Mouse (Mus musculus) MEL (cell line): ENCODE measurements around the gene Snx29. TPM values are rescaled to one million over a fixed set of nuclear protein-coding genes. Genes with fewer than 3 reads are reported as not detected.

Experiments used
- DNase-seq: peaks from one replicate; pipeline ENCODE4 v3.0.0; 2011; ENCODE audit warnings: low read depth, low spot score
- H3K27ac ChIP-seq: 2 replicates; pipeline ENCODE4 v1.5.1; 2012; ENCODE audit warnings: low read depth, mild to moderate bottlenecking, control low read depth, low read length, moderate library complexity; ENCODE audit not compliant: control insufficient read depth
- H3K27me3 ChIP-seq, 2 experiments: fragments of 150-350 bp in 1 of 2; sonication (generic) in 1 of 2; 2 replicates each; pipeline ENCODE4 v1.6.1; 2012; ENCODE audit warnings: low read length in 2 of 2, mild to moderate bottlenecking in 2 of 2, improper control_type of control experiment in 1 of 2, moderate library complexity in 1 of 2; ENCODE audit not compliant: insufficient read depth in 2 of 2, control insufficient read depth in 1 of 2
- H3K36me3 ChIP-seq, 2 experiments: 2 replicates each; pipeline ENCODE4 v1.6.1; 2012 to 2014; ENCODE audit warnings: low read length in 2 of 2, improper control_type of control experiment in 1 of 2, inconsistent platforms in 1 of 2, mild to moderate bottlenecking in 1 of 2; ENCODE audit not compliant: insufficient read depth in 2 of 2, control insufficient read depth in 1 of 2
- H3K4me1 ChIP-seq, 2 experiments: fragments of 150-350 bp in 1 of 2; sonication (generic) in 1 of 2; 2 replicates each; pipeline ENCODE4 v1.6.1; 2012; ENCODE audit warnings: low read length in 2 of 2, improper control_type of control experiment in 1 of 2, mild to moderate bottlenecking in 1 of 2; ENCODE audit not compliant: insufficient read depth in 2 of 2, control insufficient read depth in 1 of 2
- H3K4me3 ChIP-seq, 2 experiments: fragments of 150-350 bp in 1 of 2; sonication (generic) in 1 of 2; 2 replicates each; pipeline ENCODE4 v1.5.1; 2012; ENCODE audit warnings: low read depth in 2 of 2, low read length in 2 of 2, mild to moderate bottlenecking in 2 of 2, moderate library complexity in 2 of 2, control low read depth in 1 of 2, improper control_type of control experiment in 1 of 2; ENCODE audit not compliant: control insufficient read depth in 1 of 2, insufficient read depth in 1 of 2
- H3K79me2 ChIP-seq: 2 replicates; pipeline ENCODE4 v1.6.1; 2012; ENCODE audit warnings: mild to moderate bottlenecking, low read length, moderate library complexity; ENCODE audit not compliant: control insufficient read depth, poor library complexity, insufficient read depth
- H3K9ac ChIP-seq: 2 replicates; pipeline ENCODE4 v1.6.1; 2012; ENCODE audit warnings: low read depth, mild to moderate bottlenecking, control low read depth, low read length, moderate library complexity; ENCODE audit not compliant: control insufficient read depth, poor library complexity, severe bottlenecking
- H3K9me3 ChIP-seq: fragments of 150-350 bp; sonication (generic); replicated peaks from 2 replicates; pipeline ENCODE4 v1.6.1; 2012; ENCODE audit warnings: mild to moderate bottlenecking, low read length, improper control_type of control experiment, moderate library complexity; ENCODE audit not compliant: insufficient read depth
- BHLHE40 ChIP-seq: IDR thresholded peaks from 2 replicates; pipeline ENCODE4 v1.6.1; 2012; ENCODE audit warnings: low read depth, mild to moderate bottlenecking, inconsistent platforms, low read length, improper control_type of control experiment, borderline replicate concordance
- CHD1 ChIP-seq: IDR thresholded peaks from 2 replicates; pipeline ENCODE4 v1.6.1; 2012; ENCODE audit warnings: low read depth, mild to moderate bottlenecking, inconsistent platforms, low read length, improper control_type of control experiment
- CHD2 ChIP-seq: IDR thresholded peaks from 2 replicates; pipeline ENCODE4 v1.6.1; 2011; ENCODE audit warnings: low read length, improper control_type of control experiment
- CTCF ChIP-seq, 3 experiments: IDR thresholded peaks in 2 of 3; conservative IDR thresholded peaks in 1 of 3; 2 replicates each; pipeline ENCODE4 v1.5.1; 2011 to 2012; ENCODE audit warnings: low read length in 3 of 3, low read depth in 2 of 3, mild to moderate bottlenecking in 2 of 3, improper control_type of control experiment in 1 of 3, inconsistent platforms in 1 of 3, mixed read lengths in 1 of 3, moderate library complexity in 1 of 3; ENCODE audit not compliant: control insufficient read depth in 1 of 3, insufficient read depth in 1 of 3, poor library complexity in 1 of 3, severe bottlenecking in 1 of 3
- EP300 ChIP-seq, 2 experiments: IDR thresholded peaks; 2 replicates each; pipeline ENCODE4 v1.6.1; 2011; ENCODE audit warnings: improper control_type of control experiment in 2 of 2, low read length in 2 of 2, low read depth in 1 of 2, mild to moderate bottlenecking in 1 of 2
- ETS1 ChIP-seq: IDR thresholded peaks from 2 replicates; pipeline ENCODE4 v1.6.1; 2012; ENCODE audit warnings: low read depth, mild to moderate bottlenecking, inconsistent platforms, low read length, improper control_type of control experiment, moderate library complexity
- GATA1 ChIP-seq: IDR thresholded peaks from 2 replicates; pipeline ENCODE4 v1.6.1; 2011; ENCODE audit warnings: low read depth, low read length, improper control_type of control experiment
- JUND ChIP-seq: IDR thresholded peaks from 2 replicates; pipeline ENCODE4 v1.6.1; 2011; ENCODE audit warnings: low read depth, mild to moderate bottlenecking, improper control_type of control experiment, low read length
- KAT2A ChIP-seq: conservative IDR thresholded peaks from 2 replicates; pipeline ENCODE4 v1.6.1; 2012; ENCODE audit warnings: low read depth, low read length, improper control_type of control experiment, inconsistent platforms
- MAFK ChIP-seq: IDR thresholded peaks from 2 replicates; pipeline ENCODE4 v1.6.1; 2011; ENCODE audit warnings: low read depth, mild to moderate bottlenecking, low read length, improper control_type of control experiment, borderline replicate concordance
- MAX ChIP-seq: IDR thresholded peaks from 2 replicates; pipeline ENCODE4 v1.6.1; 2011; ENCODE audit warnings: low read length, improper control_type of control experiment
- MAZ ChIP-seq: IDR thresholded peaks from 2 replicates; pipeline ENCODE4 v1.6.1; 2012; ENCODE audit warnings: low read depth, mild to moderate bottlenecking, inconsistent platforms, low read length, improper control_type of control experiment
- MEF2A ChIP-seq: IDR thresholded peaks from 2 replicates; pipeline ENCODE4 v1.6.1; 2014; ENCODE audit warnings: low read depth, mild to moderate bottlenecking, inconsistent platforms, low read length, improper control_type of control experiment; ENCODE audit not compliant: poor library complexity, insufficient replicate concordance, severe bottlenecking; ENCODE audit errors: extremely low read depth
- MXI1 ChIP-seq: IDR thresholded peaks from 2 replicates; pipeline ENCODE4 v1.6.1; 2011; ENCODE audit warnings: mild to moderate bottlenecking, low read depth, low read length, improper control_type of control experiment
- MYB ChIP-seq: IDR thresholded peaks from 2 replicates; pipeline ENCODE4 v1.6.1; 2011; ENCODE audit warnings: mild to moderate bottlenecking, low read depth, low read length, improper control_type of control experiment
- POLR2A ChIP-seq, 2 experiments: IDR thresholded peaks; 2 replicates each; pipeline ENCODE4 v1.6.1; 2011 to 2012; ENCODE audit warnings: low read length in 2 of 2, mild to moderate bottlenecking in 2 of 2, control low read depth in 1 of 2, improper control_type of control experiment in 1 of 2, low read depth in 1 of 2, moderate library complexity in 1 of 2; ENCODE audit not compliant: control insufficient read depth in 1 of 2, insufficient read depth in 1 of 2, poor library complexity in 1 of 2
- POLR2AphosphoS2 ChIP-seq: IDR thresholded peaks from 2 replicates; pipeline ENCODE4 v1.6.1; 2011; ENCODE audit warnings: low read length, improper control_type of control experiment
- RAD21 ChIP-seq: IDR thresholded peaks from 2 replicates; pipeline ENCODE4 v1.6.1; 2011; ENCODE audit warnings: mild to moderate bottlenecking, low read depth, low read length, improper control_type of control experiment
- SMC3 ChIP-seq: IDR thresholded peaks from 2 replicates; pipeline ENCODE4 v1.6.1; 2011; ENCODE audit warnings: low read depth, low read length, improper control_type of control experiment
- TAL1 ChIP-seq: IDR thresholded peaks from 2 replicates; pipeline ENCODE4 v1.6.1; 2012; ENCODE audit warnings: mild to moderate bottlenecking, inconsistent platforms, low read length, moderate library complexity, mixed read lengths
- TBP ChIP-seq: IDR thresholded peaks from 2 replicates; pipeline ENCODE4 v1.8.0; 2011; ENCODE audit warnings: low read depth, low read length, improper control_type of control experiment
- TCF12 ChIP-seq: IDR thresholded peaks from 2 replicates; pipeline ENCODE4 v1.6.1; 2014; ENCODE audit warnings: low read depth, mild to moderate bottlenecking, inconsistent platforms, low read length, improper control_type of control experiment, moderate library complexity
- USF2 ChIP-seq, 2 experiments: IDR thresholded peaks; 2 replicates each; pipeline ENCODE4 v1.6.1; 2011 to 2012; ENCODE audit warnings: improper control_type of control experiment in 2 of 2, low read length in 2 of 2, borderline replicate concordance in 1 of 2, inconsistent platforms in 1 of 2, low read depth in 1 of 2, mild to moderate bottlenecking in 1 of 2; ENCODE audit not compliant: insufficient read depth in 1 of 2
- ZMIZ1 ChIP-seq: IDR thresholded peaks from 2 replicates; pipeline ENCODE4 v1.6.1; 2012; ENCODE audit warnings: low read depth, mild to moderate bottlenecking, inconsistent platforms, low read length, improper control_type of control experiment, moderate library complexity
- polyA plus RNA-seq, 2 experiments: library from polyadenylated mRNA; stranded (reverse) in 1 of 2; unstranded in 1 of 2; fragments of >175 nt in 1 of 2; fragments of >200 nt in 1 of 2; gene quantifications; 2 replicates each; pipeline versions ENCODE4 v1.2.1 to v1.2.4; 2012; ENCODE audit warnings: low replicate concordance in 2 of 2, low read depth in 1 of 2; ENCODE audit not compliant: insufficient read length in 2 of 2, insufficient read depth in 1 of 2, missing spikeins in 1 of 2
- total RNA-seq: library from RNA; depleted of rRNA; stranded (reverse); fragments of 300-350 nt; gene quantifications from 2 replicates; pipeline ENCODE4 v1.2.3, GENCODE M21; 2012

Gene Snx29
- total and polyA plus RNA-seq, 3 experiments = 0.72 to 0.73 TPM; not detected in 1

DNA sequence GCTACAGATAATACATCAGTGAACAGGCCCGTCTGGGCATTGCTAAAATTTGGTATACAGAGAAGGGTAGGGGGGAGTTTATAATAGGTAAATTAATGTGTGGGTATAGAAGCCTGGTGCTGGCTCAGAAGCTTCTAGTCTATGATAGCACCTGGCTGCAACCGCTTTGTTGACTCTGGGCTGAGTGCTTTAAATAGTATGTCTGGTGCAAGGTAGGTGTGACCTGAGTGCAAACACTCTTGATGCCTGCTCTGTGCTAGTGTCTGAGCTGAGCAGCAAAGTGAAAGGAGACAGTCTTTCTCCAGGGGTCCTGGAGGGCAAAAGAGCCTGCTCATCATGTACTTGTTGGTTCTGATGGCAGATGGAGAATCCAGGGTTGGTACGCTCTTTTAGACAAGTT, 150.8 kb downstream of the Snx29 start:
- Histone ChIP-seq H3K4me1 (no peaks in the 10 kb centered on the region), H3K27me3 (no peaks in the 10 kb centered on the region), H3K79me2 (no peaks in the 10 kb centered on the region), H3K9me3 (no peaks in the 10 kb centered on the region), H3K9ac (no peak overlapping the region), H3K36me3 (no peaks in the 10 kb centered on the region), H3K27ac (no peak overlapping the region), H3K4me3 (no peak overlapping the region)
- no peak for DNase-seq
- TF ChIP-seq MAFK (no peak), MYB (no peak), MXI1 (no peak), TCF12 (no peak), GATA1 (no peak), CHD2 (no peak), MAZ (no peak), CTCF (IDR thresholded peaks at IDR 0.05 in 2 of 3, conservative IDR thresholded peaks at IDR 0.05 in 1 of 3; ENCODE audit: control insufficient read depth in 1 of 3, insufficient read depth in 1 of 3, low read depth in 2 of 3, low read length in 3 of 3, poor library complexity in 1 of 3, severe bottlenecking in 1 of 3) (no peak), TBP (no peak), RAD21 (no peak), JUND (no peak), MAX (no peak), MEF2A (no peak), USF2 (IDR thresholded peaks at IDR 0.05; ENCODE audit: borderline replicate concordance in 1 of 2, insufficient read depth in 1 of 2, low read depth in 1 of 2, low read length in 2 of 2) (no peak), SMC3 (no peak), POLR2AphosphoS2 (no peak), TAL1 (no peak), KAT2A (no peak), BHLHE40 (no peak)

DNA sequence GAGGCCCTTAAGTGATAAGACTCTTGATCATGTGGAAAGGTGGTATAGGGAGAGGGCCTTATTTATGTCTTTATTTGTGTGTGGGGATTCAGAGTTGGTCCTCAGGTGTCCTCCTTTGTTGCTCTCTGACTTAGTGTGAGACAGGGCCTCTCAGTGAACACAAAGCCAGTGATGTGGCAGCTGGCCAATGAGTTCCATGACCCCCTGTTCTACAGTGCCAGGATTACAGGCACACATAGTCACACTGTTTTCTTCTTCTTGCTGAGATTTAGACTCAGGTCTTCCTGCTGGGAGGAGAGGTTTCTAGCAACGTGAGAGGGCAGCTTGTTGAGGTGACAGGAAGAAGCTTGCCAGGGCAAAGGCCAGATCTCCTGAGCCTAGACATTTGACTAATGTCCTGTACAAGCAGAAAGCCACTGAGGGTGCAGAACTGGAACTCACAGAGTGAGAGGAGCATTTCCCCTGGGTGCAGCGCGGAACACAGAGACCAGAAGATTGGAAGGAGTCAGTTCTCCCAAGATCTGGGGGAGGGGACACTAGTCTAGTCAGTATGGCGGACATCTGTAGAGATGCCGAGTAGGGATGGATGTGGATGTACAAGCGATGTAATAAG, 151.3 kb downstream of the Snx29 start:
- no peak for DNase-seq
- Histone ChIP-seq H3K4me1 (no peaks in the 10 kb centered on the region), H3K36me3 (no peaks in the 10 kb centered on the region), H3K9ac (no peak overlapping the region), H3K79me2 (no peaks in the 10 kb centered on the region), H3K4me3 (no peak overlapping the region), H3K27ac (no peak overlapping the region), H3K9me3 (no peaks in the 10 kb centered on the region), H3K27me3 (no peaks in the 10 kb centered on the region)
- TF ChIP-seq CHD1 = no peak
- no peak for TF ChIP-seq EP300 (IDR thresholded peaks at IDR 0.05; ENCODE audit: low read depth in 1 of 2, low read length in 2 of 2)
- TF ChIP-seq TCF12 = no peak
- TF ChIP-seq POLR2A (IDR thresholded peaks at IDR 0.05; ENCODE audit: control insufficient read depth in 1 of 2, insufficient read depth in 1 of 2, low read depth in 1 of 2, low read length in 2 of 2, poor library complexity in 1 of 2) = no peak
- TF ChIP-seq SMC3 = no peak
- TF ChIP-seq RAD21 = no peak
- TF ChIP-seq ZMIZ1 = no peak
- no peak for TF ChIP-seq TBP
- TF ChIP-seq BHLHE40 = no peak
- TF ChIP-seq ETS1 = no peak
